Mouse (Mus musculus) neural tube, embryonic 14.5 days (tissue): ENCODE measurements around the gene Ift88. TPM values are rescaled to one million over a fixed set of nuclear protein-coding genes. Genes with fewer than 3 reads are reported as not detected.

ENCODE experiments used
- ATAC-seq: fragments of 200-750 bp; cut with Nextera tagmentation; 2 replicates; pipeline ENCODE4 v1.8.0; 2017; ENCODE audit warnings: low read depth, mild to moderate bottlenecking, moderate TSS enrichment, moderate library complexity
- H3K27ac ChIP-seq: fragments of 300-500 bp; sonication (generic); 2 replicates; pipeline ENCODE4 v1.5.1; 2014; ENCODE audit warnings: low read depth, mild to moderate bottlenecking, control low read depth, low read length, moderate library complexity, mixed read lengths
- H3K27me3 ChIP-seq: fragments of 300-500 bp; sonication (generic); 2 replicates; pipeline ENCODE4 v1.6.1; 2014; ENCODE audit warnings: low read length; ENCODE audit not compliant: control insufficient read depth, insufficient read depth
- H3K36me3 ChIP-seq: fragments of 300-500 bp; sonication (generic); 2 replicates; pipeline ENCODE4 v1.6.1; 2014; ENCODE audit warnings: low read length, mixed read lengths; ENCODE audit not compliant: control insufficient read depth, insufficient read depth
- H3K4me1 ChIP-seq: fragments of 300-500 bp; sonication (generic); 2 replicates; pipeline ENCODE4 v1.6.1; 2014; ENCODE audit warnings: low read length; ENCODE audit not compliant: control insufficient read depth, insufficient read depth
- H3K4me2 ChIP-seq: fragments of 300-500 bp; sonication (generic); 2 replicates; pipeline ENCODE4 v1.6.1; 2014; ENCODE audit warnings: mild to moderate bottlenecking, low read depth, low read length, control low read depth
- H3K4me3 ChIP-seq: fragments of 300-500 bp; sonication (generic); 2 replicates; pipeline ENCODE4 v1.5.1; 2014; ENCODE audit warnings: low read depth, low read length, control low read depth, mixed read lengths
- H3K9ac ChIP-seq: fragments of 300-500 bp; sonication (generic); replicated peaks from 2 replicates; pipeline ENCODE4 v1.6.1; 2014; ENCODE audit warnings: low read depth, mild to moderate bottlenecking, control low read depth, low read length, mixed read lengths
- H3K9me3 ChIP-seq: fragments of 300-500 bp; sonication (generic); 2 replicates; pipeline ENCODE4 v1.6.1; 2016; ENCODE audit warnings: low read length; ENCODE audit not compliant: control insufficient read depth
- WGBS: fragments of 180-500 bp; shearing (Covaris S2); extraction: QIAGEN DNeasy Blood & Tissue Kit; methylation state at CpG from one replicate; pipeline ENCODE4 v1.1.7; 2014; 5-methylcytosine and 5-hydroxymethylcytosine counted together
- polyA plus RNA-seq: library from polyadenylated mRNA; unstranded; fragments of >200 nt; fragmentation: Nextera tagmentation; extraction: Ambion mirVana; gene quantifications from 2 replicates; pipeline ENCODE4 v1.2.1, GENCODE M21; 2014

Ift88 gene
- polyA plus RNA-seq, result 20.0 and 22.3 TPM in 2 replicates

DNA sequence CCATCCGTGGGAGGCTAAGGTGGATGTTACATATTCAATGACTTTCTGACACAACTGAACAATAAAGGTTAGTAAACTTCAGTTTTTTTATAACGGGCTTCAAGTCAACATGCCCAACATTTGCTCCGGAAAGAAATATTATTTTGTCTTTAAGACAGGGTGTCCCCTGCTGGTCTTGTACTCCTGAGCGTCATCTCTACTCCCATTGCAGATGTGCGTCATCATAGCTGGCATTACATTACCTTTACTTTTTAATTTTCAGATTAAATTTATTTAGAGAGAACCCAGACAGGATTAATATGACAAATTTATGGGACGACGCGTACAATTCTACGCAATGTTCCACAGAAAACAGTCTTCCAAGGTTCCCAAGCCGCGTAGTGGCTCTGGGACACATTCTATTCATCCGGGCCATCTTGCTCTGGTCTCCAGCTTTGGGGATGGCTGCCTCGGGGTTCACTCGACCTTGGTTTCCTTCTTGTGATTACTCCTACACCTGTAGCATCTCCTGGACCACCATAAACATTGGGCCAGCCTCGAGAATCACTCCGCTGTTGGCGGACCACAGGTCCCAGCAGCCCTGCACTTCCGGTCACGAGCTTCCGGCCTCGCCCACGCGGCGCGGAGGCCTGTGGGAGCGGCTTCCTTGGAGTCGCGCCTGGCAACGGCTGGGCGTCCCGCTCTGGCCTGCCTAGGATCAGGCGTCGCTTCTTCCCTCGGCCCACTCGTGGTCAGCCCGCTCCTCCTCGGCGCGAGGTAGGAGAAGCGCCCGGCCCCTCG is at the start of gene Ift88:
Gene Ift88, plus strand, starts transcription at position 631 of the 780 bp plus-strand sequence.
- ATAC-seq, result peak; percentile 99
- H3K9me3 ChIP-seq, result no peaks in the 10 kb centered on the region
- WGBS, result 5% methylated on average over 34 of the region's 42 CpGs
- H3K4me1 ChIP-seq, result no peaks in the 10 kb centered on the region
- no peaks in the 10 kb centered on the region for H3K27me3 ChIP-seq
- H3K4me3 ChIP-seq, result peak within 1 kb of the TSS; percentile 65
- H3K36me3 ChIP-seq, result no peaks in the 10 kb centered on the region
- H3K4me2 ChIP-seq, result peak within 1 kb of the TSS; percentile 69
- peak within 1 kb of the TSS; percentile 63 for H3K9ac ChIP-seq
- H3K27ac ChIP-seq, result peak within 1 kb of the TSS; percentile 46; the same call in 1 of the 2 replicates

DNA sequence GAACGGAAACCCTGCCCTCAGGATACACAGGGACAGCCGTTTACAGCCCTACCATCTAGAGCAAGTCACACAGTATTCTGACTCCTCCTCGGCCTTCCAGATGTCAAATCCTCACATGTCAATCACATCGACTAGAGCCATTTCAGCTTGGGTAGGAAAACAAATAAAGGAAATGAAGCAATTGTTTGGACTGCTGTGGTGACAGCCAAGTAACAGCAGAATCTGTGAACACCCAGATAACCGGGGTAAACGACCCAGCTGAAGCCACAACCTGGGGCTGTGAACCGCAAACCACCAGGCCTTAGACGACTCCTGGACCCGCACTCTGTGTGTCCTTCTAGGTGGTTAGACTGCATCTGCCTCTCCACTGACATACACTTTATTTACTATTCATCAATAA is 48.7 kb upstream of the Ift88 start:
- 76% methylated on average over 9 of the region's 9 CpGs for WGBS
- H3K27me3 ChIP-seq, result no peaks in the 10 kb centered on the region
- no peak for ATAC-seq

DNA sequence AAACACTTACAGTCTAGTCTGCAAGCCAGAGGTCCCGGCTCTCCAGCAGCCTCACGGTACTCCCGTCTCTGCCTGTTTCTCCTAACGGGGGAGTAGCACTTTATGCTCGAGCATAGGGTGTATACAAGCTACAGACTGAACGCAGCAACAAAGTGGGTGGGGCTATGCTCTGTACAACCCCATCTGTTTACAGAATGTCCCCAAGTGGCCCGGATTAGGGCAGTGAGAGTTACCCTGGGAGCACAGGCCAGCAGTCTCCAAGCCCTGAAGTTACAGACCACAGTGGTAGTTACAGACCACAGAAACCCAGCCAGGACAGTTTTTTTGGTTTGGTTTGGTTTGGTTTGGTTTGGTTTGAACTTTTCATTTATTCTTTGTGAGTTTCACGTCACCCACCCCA is 47.8 kb upstream of the Ift88 start:
- no peak for ATAC-seq
- Histone ChIP-seq H3K27me3 (no peaks in the 10 kb centered on the region), H3K4me2 (no peak overlapping the region), H3K27ac (no peak overlapping the region), H3K4me3 (no peak overlapping the region), H3K9ac (no peak overlapping the region), H3K36me3 (no peaks in the 10 kb centered on the region), H3K9me3 (no peaks in the 10 kb centered on the region), H3K4me1 (no peaks in the 10 kb centered on the region)
- 83% methylated on average over 8 of the region's 8 CpGs for WGBS

More for the DNA sequence above, 48.7 kb upstream of the Ift88 start:
- Histone ChIP-seq H3K4me3 (no peak overlapping the region), H3K36me3 (no peaks in the 10 kb centered on the region), H3K9ac (no peak overlapping the region), H3K27ac (no peak overlapping the region), H3K9me3 (no peaks in the 10 kb centered on the region), H3K4me1 (no peaks in the 10 kb centered on the region), H3K4me2 (no peak overlapping the region)

DNA sequence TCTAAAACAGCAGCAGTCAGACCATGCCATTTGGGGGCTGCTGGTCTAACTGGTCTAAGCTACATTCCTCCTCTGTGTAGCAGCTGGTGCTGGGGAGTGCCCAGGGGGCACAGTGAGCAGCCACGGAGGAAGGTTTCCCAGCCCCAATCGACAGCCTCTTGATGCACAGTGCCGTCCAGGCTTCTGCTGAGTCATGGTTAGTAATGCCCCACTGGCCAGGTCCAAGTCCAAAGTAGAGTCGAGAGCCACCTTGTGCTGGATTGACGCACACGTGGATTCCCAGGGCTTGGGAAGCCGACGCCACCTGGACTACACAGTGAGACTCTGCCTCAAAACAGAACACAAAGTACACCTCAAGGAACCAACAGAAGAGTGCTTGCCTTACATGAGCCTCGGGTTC is 46.9 kb upstream of the Ift88 start:
- H3K4me2 ChIP-seq, result no peak overlapping the region
- no peak overlapping the region for H3K4me3 ChIP-seq
- no peaks in the 10 kb centered on the region for H3K9me3 ChIP-seq
- no peaks in the 10 kb centered on the region for H3K36me3 ChIP-seq
- H3K27ac ChIP-seq, result no peak overlapping the region
- H3K27me3 ChIP-seq, result no peaks in the 10 kb centered on the region
- WGBS, result 80% methylated on average over 9 of the region's 9 CpGs
- no peak overlapping the region for H3K9ac ChIP-seq
- H3K4me1 ChIP-seq, result no peaks in the 10 kb centered on the region
- ATAC-seq, result no peak

DNA sequence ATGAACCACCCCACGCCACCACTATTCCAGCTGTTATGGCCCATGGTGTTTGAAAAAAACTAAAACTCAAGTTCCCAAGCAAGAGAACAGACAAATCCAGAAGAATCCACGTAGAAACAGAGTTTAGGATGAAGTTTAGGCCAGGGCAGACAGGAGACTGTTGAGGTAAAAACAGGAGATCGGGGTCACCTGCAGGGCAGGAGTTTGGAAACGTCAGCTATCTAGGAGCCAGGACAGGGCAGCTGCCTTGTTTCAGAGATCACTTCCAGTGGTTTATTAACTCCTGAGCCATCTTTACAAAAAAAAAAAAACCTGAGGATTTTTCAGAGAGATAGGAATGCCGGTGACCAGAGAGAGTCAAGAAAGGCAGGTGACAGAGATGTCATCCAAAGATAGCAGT is 46.3 kb upstream of the Ift88 start:
- H3K27ac ChIP-seq, result no peak overlapping the region
- no peak overlapping the region for H3K9ac ChIP-seq
- no peaks in the 10 kb centered on the region for H3K4me1 ChIP-seq
- ATAC-seq, result no peak
- H3K36me3 ChIP-seq, result no peaks in the 10 kb centered on the region
- H3K4me2 ChIP-seq, result no peak overlapping the region
- H3K4me3 ChIP-seq, result no peak overlapping the region
- H3K27me3 ChIP-seq, result no peaks in the 10 kb centered on the region
- 84% methylated on average over 5 of the region's 5 CpGs for WGBS
- H3K9me3 ChIP-seq, result no peaks in the 10 kb centered on the region

DNA sequence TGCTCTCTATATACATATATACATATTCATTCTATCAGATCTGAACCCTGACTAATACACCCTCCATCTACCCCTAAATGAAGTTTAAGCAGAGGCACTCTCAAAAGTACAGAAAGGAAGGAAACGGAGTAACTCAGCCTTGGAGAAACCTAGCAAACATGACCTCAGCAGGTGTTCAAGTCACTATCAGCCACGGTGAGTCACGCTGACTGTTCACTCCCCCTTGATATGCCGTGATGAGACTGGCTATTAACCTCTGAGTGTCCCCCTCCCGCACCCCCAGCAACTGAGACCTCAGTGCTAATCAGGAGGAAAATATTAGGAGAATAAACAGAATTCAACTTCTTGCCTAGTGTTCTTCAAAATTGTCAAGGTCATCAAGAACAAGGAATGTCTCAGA is 38.2 kb upstream of the Ift88 start:
- H3K9me3 ChIP-seq, result no peaks in the 10 kb centered on the region

DNA sequence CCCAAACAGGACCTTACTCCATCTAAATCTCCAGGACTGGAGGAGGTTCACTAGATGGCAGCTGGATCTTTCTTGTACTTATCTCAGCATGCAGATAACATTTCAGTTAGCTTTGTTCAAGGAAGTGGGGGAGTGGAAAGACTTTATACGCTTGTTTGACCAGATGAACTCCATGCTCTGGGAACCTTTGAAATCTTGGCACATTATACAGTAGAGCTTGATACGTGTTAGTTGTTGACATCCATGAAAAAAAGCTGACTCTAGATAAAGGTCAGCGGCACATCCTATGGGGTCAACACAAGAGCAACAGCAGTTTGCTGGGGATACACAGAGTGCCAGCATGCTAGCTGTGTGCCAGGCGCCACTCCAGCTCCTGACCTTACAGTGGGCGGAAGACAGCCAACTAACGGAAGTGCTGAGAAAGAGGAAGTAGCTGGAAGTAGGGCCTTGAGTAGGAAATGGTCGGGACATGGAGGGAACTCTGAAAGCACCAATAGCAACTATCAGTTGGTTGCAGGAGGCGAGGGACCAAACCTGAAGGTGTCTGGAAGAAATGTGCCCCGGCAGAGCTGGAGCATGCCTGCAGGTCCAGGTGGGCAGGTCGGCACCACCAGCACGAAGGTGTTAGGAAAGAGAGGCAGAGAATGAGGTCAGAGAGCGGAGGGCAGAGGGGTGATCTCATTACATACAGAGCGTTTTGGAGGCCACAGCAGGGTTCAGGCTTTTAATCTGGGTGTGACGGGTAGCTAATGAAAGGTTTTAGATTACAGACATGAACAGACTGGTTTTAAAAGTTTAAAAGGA is 36.9 kb upstream of the Ift88 start:
- Histone ChIP-seq H3K4me3 (no peak overlapping the region), H3K4me2 (no peak overlapping the region), H3K9ac (no peak overlapping the region), H3K27me3 (no peaks in the 10 kb centered on the region), H3K4me1 (no peaks in the 10 kb centered on the region), H3K36me3 (no peaks in the 10 kb centered on the region), H3K9me3 (no peaks in the 10 kb centered on the region), H3K27ac (no peak overlapping the region)
- ATAC-seq, result no peak
- 77% methylated on average over 14 of the region's 14 CpGs for WGBS

More for the DNA sequence above, 38.2 kb upstream of the Ift88 start:
- H3K9ac ChIP-seq, result no peak overlapping the region
- H3K4me1 ChIP-seq, result no peaks in the 10 kb centered on the region
- 86% methylated on average over 5 of the region's 5 CpGs for WGBS
- no peaks in the 10 kb centered on the region for H3K27me3 ChIP-seq
- H3K4me2 ChIP-seq, result no peak overlapping the region
- no peak for ATAC-seq
- no peaks in the 10 kb centered on the region for H3K36me3 ChIP-seq
- H3K4me3 ChIP-seq, result no peak overlapping the region
- H3K27ac ChIP-seq, result no peak overlapping the region

DNA sequence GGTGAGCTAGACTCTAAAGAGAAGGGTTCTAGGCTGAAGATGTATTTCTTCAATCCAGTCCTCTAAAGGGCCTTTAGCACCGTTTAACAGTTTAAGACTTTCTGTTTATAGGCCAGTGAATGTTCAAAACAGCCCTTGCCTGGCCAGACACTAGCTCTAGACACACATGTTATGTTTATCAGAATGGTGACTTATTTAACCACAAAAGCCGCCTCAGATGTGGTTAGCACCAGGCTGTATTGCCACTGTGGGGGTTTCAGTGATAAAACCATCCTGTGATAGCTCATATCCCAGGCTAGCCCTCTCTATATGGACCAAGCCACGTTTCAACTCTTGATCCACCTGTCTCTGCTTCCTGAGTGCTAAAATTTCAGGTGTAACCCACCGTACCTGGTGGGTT is 32.2 kb upstream of the Ift88 start:
- no peaks in the 10 kb centered on the region for H3K36me3 ChIP-seq
- ATAC-seq, result no peak
- H3K9me3 ChIP-seq, result no peaks in the 10 kb centered on the region
- no peaks in the 10 kb centered on the region for H3K4me1 ChIP-seq
- 83% methylated on average over 4 of the region's 4 CpGs for WGBS
- H3K27ac ChIP-seq, result no peak overlapping the region
- no peak overlapping the region for H3K4me3 ChIP-seq
- H3K27me3 ChIP-seq, result no peaks in the 10 kb centered on the region
- no peak overlapping the region for H3K4me2 ChIP-seq
- H3K9ac ChIP-seq, result no peak overlapping the region

DNA sequence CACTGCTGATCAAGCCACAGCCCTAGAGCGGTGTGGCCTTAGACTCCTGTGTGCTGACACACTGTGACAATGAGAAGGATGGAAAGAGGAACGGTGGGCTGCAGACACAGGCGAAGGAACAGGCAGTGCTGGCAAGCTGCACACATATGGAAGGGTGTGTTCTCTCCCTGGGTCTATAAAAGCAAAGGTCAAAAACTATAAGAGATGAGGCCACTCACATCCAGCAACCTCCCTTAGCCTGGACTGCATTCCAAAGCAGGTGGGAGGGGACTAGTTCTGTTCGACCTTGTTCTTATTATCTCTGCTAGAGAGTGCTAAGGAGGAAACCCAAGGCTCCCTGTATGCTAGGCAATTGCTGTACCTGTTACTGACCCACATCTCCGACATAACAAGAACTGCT is 31.6 kb upstream of the Ift88 start:
- Histone ChIP-seq H3K4me1 (no peaks in the 10 kb centered on the region), H3K9me3 (no peaks in the 10 kb centered on the region), H3K36me3 (no peaks in the 10 kb centered on the region), H3K4me3 (no peak overlapping the region), H3K9ac (no peak overlapping the region), H3K27me3 (no peaks in the 10 kb centered on the region), H3K4me2 (no peak overlapping the region), H3K27ac (no peak overlapping the region)
- ATAC-seq, result no peak
- WGBS, result 72% methylated on average over 5 of the region's 5 CpGs
